Mouse (Mus musculus): ENCODE measurements around the gene Dkk1.
"Not testable (repeated sequence)": the region's sequence is repeated elsewhere in the genome, so short reads cannot be mapped to it uniquely, and the experiment has no call there.

The Dkk1 gene

DNA sequence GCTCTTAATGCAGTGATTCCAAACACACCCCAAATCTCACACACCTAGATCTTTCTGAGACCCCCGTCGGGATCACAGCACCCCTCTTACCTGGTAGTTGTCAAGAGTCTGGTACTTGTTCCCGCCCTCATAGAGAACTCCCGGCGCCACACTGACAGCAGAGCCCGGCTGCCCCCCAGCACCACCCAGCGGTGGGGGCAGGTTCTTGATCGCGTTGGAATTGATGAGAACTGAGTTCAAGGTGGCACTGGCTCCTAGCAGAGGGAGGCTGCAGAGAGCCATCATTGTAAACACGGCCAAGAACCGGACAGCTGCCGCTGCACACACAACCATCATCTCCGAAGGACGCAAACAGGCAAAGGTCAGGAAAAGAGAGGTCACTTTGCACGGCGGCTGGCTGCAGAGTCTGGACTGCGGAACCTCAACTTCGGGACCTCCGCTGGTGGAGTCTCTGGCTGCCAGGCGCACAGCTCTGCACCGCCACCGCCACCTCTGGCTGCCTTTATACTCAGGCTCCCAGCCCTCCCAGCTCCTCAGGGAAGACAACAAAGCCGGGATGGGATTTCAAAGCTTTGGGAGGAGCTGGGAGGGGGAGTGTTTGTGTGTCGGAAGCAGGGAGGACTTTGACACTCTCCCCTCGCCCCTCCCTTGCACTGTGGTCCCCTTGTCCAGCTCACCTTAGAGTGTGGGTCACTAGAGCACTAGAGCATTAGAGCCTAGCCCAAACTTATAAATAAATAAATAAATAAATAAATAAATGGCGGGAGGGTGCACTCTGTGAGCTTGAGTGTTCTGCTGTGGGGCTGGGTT is at the start of gene Dkk1:
Gene Dkk1 (minus strand): TSS at position 622 of the 810 bp plus-strand sequence.
- no peak for DNase-seq (ENCODE audit: low spot score)

DNA sequence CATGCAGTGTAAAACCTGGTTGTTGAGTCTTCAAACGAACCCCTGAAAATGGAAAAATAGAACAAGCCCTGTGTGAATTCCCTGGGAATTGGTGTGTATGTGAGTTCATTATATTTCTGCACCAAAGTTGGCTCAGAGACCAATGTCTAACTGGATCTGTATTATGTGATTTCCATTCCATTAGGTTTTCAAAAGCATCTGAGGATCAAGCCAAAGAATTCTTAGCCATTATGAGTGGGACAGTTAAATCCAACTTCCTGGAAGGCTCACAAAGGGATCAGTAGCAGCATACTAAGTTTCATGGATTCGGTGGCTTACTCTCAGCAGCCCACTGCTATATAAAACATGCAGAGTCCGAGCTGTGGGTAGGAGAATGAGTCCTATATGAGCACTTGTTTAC is 36.9 kb upstream of the Dkk1 start:
- DNase-seq (ENCODE audit: low spot score), result no peak

DNA sequence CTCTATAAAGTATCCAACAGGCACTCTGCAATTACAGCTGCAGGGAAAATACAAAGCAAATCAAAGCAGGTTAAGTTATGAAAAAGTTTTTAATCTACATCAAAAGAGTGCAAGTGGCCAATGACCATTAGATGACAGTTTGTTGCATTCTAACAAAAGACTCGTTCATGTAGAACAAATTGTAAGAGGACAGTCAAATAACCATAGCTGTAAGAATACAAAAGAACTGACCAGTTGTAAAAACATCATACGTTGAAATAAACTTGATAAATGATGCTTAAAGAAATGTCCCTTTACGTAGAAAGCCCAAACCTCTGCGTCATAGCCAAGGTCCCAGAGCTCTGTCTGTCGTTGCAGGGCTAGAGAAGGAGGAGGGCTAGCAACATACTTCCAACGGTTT is 15.1 kb upstream of the Dkk1 start:
- DNase-seq (ENCODE audit: low spot score), result no peak

DNA sequence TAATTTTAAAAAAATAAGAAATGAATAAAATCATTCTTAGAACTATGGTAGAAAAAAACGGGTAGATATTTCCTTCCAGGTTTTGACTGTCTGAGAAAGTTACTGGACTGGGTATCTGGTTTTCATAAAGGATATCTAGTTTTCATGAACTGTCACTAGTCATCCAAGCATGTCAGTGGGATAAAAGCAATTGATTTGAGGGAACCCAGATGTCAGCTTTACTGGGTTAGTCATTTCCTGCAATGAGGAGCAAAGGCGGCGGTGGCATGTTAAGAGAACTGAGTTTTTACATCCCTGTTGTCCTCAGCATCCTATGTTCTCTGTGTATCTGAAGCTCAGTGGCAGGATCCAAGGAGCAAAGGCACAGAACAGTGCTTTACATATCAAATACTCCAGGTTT is 14.4 kb upstream of the Dkk1 start:
- no peak for DNase-seq (ENCODE audit: low spot score)

- DNase-seq (ENCODE audit: low spot score), result no peak
Observed at GRCm38 (mm10) chr19:30558024-30558423, 8.6 kb upstream of the Dkk1 start.

- peak; percentile 5 for DNase-seq (ENCODE audit: low spot score)
Observed at GRCm38 (mm10) chr19:30554467-30554881, 5.0 kb upstream of the Dkk1 start.

DNA sequence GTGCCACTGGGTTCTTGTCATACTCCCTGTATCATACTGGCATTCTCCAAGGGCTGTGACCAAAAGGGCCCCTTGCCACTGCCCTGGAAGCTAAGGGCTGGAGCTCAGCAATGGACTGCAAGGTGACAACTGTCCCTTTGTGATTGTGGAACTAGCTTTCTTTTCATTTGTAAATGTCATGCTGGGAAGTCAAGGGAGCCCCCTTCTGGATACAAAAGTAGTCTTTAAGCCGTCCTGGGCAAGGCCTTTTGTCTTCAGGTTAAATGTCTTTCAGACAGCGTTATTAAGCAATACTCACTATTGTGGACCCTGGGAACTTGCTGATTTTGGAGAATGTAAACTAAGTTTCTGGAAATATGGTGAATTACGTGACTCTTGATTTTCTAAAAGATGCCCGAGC is 4.3 kb upstream of the Dkk1 start:
- DNase-seq (ENCODE audit: low spot score), result no peak

- DNase-seq (ENCODE audit: low spot score), result no peak
Observed at GRCm38 (mm10) chr19:30552260-30552659, 2.8 kb upstream of the Dkk1 start.

DNA sequence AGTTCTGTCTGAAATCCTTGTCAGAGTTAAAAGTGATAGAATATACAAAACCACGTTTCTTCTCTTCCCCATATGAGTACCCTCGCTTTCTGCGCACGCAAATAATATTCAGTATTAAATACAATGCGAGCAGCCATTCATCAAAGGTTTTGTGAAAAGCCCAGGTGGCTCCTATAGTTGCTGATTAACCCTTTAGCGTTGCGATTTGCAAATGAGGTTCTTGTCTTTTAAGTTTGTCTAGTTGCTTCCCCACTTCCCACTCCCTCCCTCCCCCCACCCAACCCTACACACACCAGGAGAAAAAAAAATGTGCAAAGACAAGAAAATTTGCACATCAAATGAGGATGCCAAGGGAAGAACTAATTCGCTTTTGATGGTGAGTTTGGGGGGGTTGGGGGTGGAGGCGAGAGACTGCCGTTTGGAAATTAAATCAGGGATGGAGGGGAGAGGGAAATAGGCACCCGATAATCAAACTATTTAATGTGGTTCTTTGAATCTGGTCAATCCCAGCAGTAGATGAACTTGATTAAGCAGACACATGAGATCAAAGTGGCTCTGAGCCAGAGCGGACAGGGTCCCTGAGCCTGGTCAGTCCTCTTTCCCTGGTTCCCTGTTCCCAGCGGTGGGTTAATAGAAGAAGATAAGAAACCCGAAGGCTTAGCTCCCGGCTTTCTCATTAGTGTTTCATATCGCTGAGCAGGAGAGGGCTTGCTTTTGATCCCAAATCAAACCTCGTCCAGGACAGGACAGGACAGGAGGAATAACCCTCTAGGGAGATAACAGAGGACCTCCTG is 586 bp upstream of the Dkk1 start:
- DNase-seq (ENCODE audit: low spot score), result no peak

DNA sequence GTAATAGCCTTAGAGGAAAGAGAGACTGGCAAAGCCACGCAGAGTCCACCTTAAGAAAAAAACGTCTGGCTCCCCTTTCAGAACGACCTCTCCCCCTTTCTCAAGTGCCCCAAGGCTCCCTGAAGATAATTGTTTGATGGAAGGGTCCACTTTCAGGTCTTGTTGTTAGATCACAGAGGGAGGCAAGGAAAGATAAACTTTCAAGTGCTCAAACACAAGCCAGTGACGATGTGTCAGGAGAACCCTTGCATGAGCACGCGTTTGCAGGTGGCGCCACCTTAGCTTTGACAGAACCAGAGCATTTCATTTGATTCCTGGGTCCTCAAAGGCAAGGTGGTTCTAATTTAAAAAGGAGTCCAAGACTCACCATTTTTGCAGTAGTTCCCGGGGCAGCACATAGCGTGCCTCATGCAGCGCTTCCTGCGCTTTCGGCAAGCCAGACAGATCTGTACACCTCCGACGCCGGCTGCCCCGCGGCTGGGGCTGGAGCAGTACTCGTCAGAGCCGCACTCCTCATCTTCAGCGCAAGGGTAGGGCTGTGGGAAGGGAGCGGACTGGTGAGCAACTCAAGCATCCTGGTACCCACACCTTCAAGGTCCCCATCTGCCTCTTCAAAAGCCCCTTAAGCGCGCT is 938 bp downstream of the Dkk1 start:
- DNase-seq (ENCODE audit: low spot score), result no peak

DNA sequence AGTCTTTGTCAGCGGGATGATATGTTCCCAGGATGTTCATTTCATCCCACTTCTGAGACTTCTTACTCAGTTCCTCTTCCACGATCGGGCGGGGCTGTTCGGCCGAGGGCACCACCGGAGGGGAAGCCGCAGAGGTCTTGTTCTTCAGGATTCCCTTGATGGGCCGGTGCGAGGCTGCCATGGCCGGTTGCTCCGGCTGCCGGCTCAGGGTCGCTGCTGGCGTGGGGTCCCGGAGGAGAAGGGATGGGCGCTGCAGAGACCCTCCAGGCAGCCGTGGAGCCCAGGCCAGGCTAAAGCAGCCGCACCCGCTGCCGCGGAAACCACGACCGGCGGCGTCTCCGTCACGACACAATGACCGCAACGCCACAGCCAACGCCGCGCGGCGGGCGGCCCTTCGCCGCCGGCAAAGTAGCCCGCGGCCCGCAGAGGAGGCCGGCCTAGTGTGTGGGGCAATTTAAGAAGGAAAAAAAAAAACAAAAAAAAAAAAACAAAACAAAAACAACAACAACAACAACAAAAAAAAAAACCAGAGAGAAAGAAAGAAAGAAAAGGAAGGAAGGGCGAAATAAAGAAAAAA is 10.0 kb downstream of the Dkk1 start:
- DNase-seq (ENCODE audit: low spot score), result not testable (repeated sequence)

DNA sequence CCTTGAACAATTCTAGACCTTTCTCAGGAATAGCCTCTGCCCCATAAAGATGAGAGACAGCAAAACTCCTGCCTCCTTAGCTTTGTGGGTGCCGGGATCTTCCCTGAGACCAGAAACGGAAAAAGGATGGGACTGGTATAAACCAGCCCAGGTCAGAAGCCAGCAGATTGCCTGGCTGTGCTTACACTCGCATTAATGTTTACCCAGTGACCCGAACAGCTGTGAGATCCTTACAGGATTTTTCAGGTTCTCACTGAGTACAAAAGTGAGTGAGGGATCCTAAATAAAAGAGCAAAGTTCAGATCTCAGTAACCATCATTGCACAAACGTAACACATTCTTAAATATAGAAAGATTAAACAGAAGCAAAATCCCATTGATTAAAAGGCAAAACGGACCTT is 32.7 kb downstream of the Dkk1 start:
- DNase-seq (ENCODE audit: low spot score), result no peak

DNA sequence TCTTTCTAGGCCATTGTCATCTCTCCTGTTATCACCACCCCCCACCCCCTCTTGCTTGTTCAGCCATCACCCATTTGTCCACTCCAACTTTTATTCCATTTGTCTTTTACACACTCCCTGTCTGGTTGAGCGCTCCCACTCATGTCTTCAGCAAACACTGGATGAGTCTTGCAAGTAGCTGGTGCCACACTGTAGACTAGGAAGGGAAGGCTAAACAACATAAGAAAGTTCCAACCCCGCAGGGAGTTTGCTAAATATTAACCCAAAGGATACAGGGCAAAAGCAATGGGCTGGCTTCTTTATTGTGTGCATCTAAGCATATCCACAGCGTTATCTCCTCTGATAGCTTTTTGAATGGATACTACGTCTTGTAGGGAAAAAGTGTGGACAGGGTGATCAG is 39.0 kb downstream of the Dkk1 start:
- no peak for DNase-seq (ENCODE audit: low spot score)

- no peak for DNase-seq (ENCODE audit: low spot score)
Observed at GRCm38 (mm10) chr19:30505497-30505896, 44.0 kb downstream of the Dkk1 start.
